Mouse (Mus musculus): ENCODE results near the gene Hbq1b. TPM values are rescaled to one million over a fixed set of nuclear protein-coding genes. Genes with fewer than 3 reads are reported as not detected.

Gene Hbq1b
- total RNA-seq, 2 experiments from 2014 or later: 139 to 294 TPM

Other genes starting within 250 kb of the Hbq1b start
- gene Il9r, start 86.7 kb upstream of the Hbq1b start, total RNA-seq (2015; ENCODE audit: low replicate concordance): not detected in 2 replicates
- not detected in 2 replicates for gene Il9r, start 86.7 kb upstream of the Hbq1b start, total RNA-seq (2017; ENCODE audit: low replicate concordance)
- gene Snrnp25, start 81.5 kb upstream of the Hbq1b start, total RNA-seq (2015; ENCODE audit: low replicate concordance): 64.4 and 68.3 TPM in 2 replicates
- 29.9 and 61.1 TPM in 2 replicates for gene Snrnp25, start 81.5 kb upstream of the Hbq1b start, total RNA-seq (2017; ENCODE audit: low replicate concordance)
- gene Rhbdf1, start 64.7 kb upstream of the Hbq1b start, total RNA-seq (2015; ENCODE audit: low replicate concordance): not detected in 2 replicates
- gene Rhbdf1, start 64.7 kb upstream of the Hbq1b start, total RNA-seq (2017; ENCODE audit: low replicate concordance): 1.2 and 7.5 TPM in 2 replicates
- gene Mpg, start 60.5 kb upstream of the Hbq1b start, total RNA-seq (2015; ENCODE audit: low replicate concordance): 21.3 and 22.1 TPM in 2 replicates
- 29.0 and 33.3 TPM in 2 replicates for gene Mpg, start 60.5 kb upstream of the Hbq1b start, total RNA-seq (2017; ENCODE audit: low replicate concordance)
- 58.0 and 62.7 TPM in 2 replicates for gene Nprl3, start 19.3 kb upstream of the Hbq1b start, total RNA-seq (2015; ENCODE audit: low replicate concordance)
- gene Nprl3, start 19.3 kb upstream of the Hbq1b start, total RNA-seq (2017; ENCODE audit: low replicate concordance): 166 and 187 TPM in 2 replicates
- 7.9 and 8.8 TPM in 2 replicates for gene Hba-x, start 10.6 kb upstream of the Hbq1b start, total RNA-seq (2015; ENCODE audit: low replicate concordance)
- 0.68 and 2.2 TPM in 2 replicates for gene Hba-x, start 10.6 kb upstream of the Hbq1b start, total RNA-seq (2017; ENCODE audit: low replicate concordance)
- 59,368 and 63,767 TPM in 2 replicates for gene Hba-a1, start 3.5 kb upstream of the Hbq1b start, total RNA-seq (2015; ENCODE audit: low replicate concordance)
- gene Hba-a1, start 3.5 kb upstream of the Hbq1b start, total RNA-seq (2017; ENCODE audit: low replicate concordance): 14,861 and 24,674 TPM in 2 replicates
- gene Hba-a2, start 9.5 kb downstream of the Hbq1b start, total RNA-seq (2015; ENCODE audit: low replicate concordance): 143,341 and 149,783 TPM in 2 replicates
- gene Hba-a2, start 9.5 kb downstream of the Hbq1b start, total RNA-seq (2017; ENCODE audit: low replicate concordance): 224,706 and 268,423 TPM in 2 replicates
- gene Hbq1a, start 13.1 kb downstream of the Hbq1b start, total RNA-seq (2015; ENCODE audit: low replicate concordance): 28.2 and 42.2 TPM in 2 replicates
- 17.0 and 21.0 TPM in 2 replicates for gene Hbq1a, start 13.1 kb downstream of the Hbq1b start, total RNA-seq (2017; ENCODE audit: low replicate concordance)
- gene Sh3pxd2b, start 60.9 kb downstream of the Hbq1b start, total RNA-seq (2015; ENCODE audit: low replicate concordance): 0.42 and 0.96 TPM in 2 replicates
- gene Sh3pxd2b, start 60.9 kb downstream of the Hbq1b start, total RNA-seq (2017; ENCODE audit: low replicate concordance): 0.28 and 0.85 TPM in 2 replicates
- 0.58 and 1.3 TPM in 2 replicates for gene Ubtd2, start 168.4 kb downstream of the Hbq1b start, total RNA-seq (2015; ENCODE audit: low replicate concordance)
- gene Ubtd2, start 168.4 kb downstream of the Hbq1b start, total RNA-seq (2017; ENCODE audit: low replicate concordance): not detected in 2 replicates
- gene Efcab9, start 245.1 kb downstream of the Hbq1b start, total RNA-seq (2015; ENCODE audit: low replicate concordance): not detected in 2 replicates
- gene Efcab9, start 245.1 kb downstream of the Hbq1b start, total RNA-seq (2017; ENCODE audit: low replicate concordance): not detected in 2 replicates
- gene Stk10, start 246.3 kb downstream of the Hbq1b start, total RNA-seq (2015; ENCODE audit: low replicate concordance): 11.5 and 18.3 TPM in 2 replicates
- gene Stk10, start 246.3 kb downstream of the Hbq1b start, total RNA-seq (2017; ENCODE audit: low replicate concordance): 9.9 and 19.2 TPM in 2 replicates